Mouse (Mus musculus) heart, adult 9 months (tissue): ENCODE results near the gene Pick1.
A peak's percentile ranks its signal among the peaks of the same experiment; 100 is the strongest.
"Not testable (repeated sequence)": the region's sequence is repeated elsewhere in the genome, so short reads cannot be mapped to it uniquely, and the experiment has no call there.

Experiments
- DNase-seq, 2 experiments: peaks; one replicate each; pipeline ENCODE4 v3.0.0; 2022; ENCODE audit warnings: low spot score in 2 of 2

Gene Pick1

DNA sequence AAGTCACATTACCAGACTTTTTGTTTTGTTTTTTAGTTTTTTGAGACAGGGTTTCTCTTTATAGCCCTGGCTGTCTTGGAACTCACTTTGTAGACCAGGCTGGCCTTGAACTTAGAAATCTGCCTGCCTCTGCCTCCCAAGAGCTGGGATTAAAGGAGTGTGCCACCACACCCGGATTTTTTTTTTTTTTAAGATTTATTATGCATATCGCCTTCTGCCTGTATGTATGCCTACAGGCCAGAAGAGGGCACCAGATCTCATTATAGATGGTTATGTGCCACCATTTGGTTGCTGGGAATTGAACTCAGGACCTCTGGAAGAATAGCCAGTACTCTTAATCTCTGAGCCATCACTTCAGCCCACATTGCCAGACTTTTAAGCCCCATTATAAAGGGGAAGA is 3.2 kb upstream of the Pick1 start:
- not testable (repeated sequence) for DNase-seq

DNA sequence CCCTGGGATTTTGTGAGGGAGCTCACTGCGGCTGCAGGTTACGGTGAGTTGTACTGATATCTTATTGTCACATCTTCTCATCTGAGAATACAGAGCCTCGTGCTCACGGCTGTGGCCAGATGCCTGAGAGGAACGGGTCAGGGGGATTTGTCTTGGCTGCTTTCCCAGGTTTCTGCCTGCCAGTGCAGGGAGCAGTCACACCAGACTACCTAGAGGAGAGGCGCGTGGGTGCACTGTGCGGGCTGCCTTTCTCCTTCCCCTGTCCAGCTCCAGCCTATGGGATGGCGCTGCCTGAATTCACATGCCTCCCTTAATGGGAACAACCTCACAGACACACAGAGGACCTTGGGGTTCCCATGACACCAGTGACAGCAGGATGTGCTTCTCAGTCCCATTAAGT is 6.3 kb downstream of the Pick1 start:
- no peak for DNase-seq

DNA sequence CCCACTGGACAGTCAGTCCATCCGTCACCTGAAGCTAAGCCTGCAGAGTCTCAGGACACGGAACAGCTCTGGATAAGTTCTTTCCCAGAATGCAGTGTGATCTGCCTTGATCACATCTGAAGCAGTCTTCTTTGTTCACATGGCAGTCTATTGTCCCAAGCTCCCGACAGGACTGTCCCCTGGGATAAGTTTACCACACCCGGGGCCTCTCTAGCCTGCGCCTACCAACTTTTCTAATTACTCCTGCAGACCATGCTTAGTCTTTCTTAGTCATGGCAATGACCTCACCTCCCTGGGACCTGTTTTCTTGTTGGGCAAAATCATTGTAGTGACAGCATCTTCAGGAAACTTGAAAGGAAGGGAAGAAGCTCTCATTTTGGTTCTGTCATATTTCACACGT is 9.1 kb downstream of the Pick1 start:
- peak; percentile 36 to 61 for DNase-seq

DNA sequence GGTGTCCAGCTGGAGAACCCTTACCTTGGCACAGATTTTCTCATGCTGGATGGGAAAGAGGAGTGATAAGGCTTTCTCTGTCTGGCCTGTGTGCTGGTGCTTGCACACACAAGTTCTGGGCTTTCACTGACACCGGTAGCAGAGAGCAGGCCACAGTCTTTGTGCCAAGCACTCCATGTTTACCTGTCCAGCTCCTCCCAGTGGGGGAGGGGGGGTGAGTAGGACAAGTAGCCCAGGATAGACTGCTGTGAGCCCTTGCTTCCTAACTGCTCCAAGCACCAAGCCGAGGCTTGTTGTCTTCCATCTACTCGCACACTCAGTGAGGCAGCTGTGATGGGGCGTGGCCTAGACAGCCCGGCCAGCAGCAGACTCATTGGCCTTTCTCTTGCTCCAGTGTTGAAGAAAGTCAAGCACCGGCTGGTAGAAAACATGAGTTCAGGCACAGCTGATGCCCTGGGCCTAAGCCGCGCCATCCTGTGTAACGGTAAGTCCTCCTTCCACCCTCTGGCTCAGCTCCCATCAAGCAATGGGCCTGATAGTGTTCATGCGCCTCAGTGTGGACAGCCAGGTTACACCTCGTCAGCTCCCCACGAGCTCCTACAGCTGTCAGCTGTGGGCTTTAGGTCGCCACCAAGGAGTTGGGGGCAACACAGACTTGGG is 13.7 kb downstream of the Pick1 start:
- DNase-seq, result no peak

DNA sequence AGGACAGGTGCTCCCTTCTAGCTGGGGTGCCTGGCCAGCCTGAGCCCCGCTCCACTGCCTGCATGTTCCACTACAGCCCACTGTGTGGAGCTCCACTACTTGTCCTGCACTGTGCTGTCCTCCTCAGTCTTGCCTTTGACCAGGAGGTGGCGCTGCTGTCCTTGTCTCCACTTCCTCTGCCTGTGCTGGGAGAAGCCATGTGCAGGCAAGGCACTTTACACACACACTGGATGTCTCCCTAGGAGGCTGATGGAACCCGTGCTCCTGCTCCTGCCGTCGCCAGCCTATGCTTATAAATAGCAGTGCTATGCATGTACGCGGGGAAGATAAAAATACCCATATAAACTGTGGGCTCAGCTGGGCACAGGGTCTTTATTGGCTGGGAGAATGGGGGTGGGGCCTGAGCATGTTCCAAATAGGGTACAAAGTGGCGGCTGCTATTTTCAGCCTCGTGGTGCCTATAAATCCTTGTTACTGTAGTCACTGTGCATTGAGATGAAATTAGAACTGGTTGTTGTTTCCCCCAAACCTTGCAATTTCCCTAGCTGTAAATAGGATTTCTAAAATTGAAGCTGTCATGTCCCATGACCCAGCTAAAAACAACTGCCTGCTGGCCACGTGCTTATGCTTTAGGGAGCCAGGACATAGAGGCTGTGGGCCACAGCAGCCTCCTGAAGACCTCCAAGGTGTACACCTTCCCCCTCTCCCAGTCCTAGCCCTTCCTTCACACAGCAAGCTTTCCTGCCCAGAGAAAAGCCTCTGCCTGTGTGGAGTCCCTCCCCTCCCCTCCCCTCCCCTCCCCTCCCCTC is 14.5 kb downstream of the Pick1 start:
- DNase-seq, result peak; percentile 91 to 95

DNA sequence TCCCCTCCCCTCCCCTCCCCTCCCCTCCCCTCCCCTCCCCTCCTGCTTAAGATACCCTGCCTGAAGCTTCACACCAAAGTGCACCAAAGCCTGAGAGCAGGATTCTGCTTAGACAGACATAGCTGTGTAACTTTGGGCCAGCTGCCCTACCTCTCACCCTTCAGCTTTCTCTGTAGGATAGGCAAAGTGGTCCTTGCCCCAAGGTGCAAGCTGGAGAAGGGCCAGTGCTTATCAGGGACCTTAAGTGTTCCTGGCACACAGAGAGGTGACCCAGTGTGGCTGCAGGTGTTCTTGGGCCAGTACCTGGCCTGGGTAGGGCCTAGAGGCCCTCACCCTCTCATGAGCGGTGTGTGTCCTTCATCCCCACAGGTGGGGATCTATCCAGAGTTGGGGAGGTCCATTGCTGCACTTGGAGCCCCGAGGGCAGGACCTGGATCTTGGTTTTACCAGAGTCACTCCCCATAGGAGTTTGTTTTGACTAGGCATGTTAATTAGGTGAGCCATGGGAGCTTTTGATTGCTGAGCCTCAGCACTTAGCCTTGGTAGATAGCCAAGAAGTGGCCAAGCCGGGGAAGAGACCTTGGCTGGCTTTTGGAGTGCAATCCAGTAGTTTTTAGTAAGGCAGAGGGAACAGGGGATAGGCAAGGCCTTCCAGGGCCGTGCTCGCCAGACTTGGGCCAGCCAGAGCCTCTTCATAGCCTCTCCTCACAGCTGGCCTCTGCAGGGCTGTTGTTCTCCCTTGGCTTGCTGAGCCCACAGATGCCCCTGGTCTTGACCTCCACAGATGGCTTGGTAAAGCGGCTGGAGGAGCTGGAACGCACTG is 15.3 kb downstream of the Pick1 start:
- peak; percentile 30 to 38 for DNase-seq

DNA sequence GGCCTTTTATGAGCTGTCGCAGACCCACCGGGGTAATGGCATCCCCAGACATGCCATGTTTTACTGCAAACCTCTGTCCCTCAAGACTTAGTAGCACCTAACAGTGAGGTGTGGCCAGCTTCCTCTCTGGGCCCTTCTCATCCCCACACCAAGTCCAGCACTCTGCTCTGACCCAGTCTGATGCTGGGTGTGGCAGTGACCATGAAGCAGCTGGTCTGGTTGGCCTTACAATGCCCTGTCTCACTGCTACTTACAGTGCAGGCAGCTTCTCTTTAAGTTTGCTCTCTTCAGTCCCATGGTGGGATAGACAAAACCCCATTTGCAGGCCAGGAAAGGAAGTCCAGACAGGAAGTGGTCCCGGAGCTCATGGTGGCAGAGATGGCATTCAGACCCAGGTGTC is 16.3 kb downstream of the Pick1 start:
- no peak for DNase-seq

DNA sequence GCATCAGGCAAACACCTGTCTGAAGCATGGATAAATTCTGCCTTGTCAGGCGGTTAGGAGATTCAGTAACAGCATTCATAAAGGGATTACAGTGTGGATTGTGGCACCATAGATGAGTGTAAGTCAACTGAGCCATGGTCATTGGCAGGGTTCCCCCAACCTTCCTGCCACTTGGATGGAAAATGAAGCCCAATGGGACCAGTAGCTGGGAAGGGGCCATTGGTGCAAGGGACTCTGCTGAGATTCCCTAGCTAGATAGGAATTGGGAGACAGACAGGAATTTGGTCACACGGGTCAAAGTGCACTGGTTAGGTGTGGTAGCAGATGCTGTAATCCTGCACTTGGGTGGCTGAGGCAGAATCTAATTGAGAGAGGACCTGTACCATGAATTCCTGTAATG is 21.3 kb downstream of the Pick1 start:
- DNase-seq, result no peak

DNA sequence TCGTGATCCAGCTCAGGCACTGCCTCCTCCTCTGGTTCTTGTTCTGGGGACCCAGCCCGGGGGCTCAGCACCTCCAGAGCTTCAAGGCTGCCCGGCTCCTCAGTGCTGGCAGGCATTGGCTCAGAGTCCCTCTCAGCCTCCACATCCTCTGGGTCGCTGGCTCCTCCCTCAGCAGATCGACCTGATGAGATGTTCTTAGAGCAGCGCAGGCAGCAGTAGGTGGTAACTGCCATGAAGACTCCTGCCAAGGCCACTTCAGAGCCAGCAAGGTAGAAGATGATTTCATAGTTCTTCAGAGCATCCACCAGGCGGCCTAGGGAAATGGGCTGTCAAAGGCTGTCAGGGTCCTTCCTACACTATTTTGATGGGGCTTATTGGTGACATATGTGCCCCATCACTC is 22.2 kb downstream of the Pick1 start:
- DNase-seq, result no peak

DNA sequence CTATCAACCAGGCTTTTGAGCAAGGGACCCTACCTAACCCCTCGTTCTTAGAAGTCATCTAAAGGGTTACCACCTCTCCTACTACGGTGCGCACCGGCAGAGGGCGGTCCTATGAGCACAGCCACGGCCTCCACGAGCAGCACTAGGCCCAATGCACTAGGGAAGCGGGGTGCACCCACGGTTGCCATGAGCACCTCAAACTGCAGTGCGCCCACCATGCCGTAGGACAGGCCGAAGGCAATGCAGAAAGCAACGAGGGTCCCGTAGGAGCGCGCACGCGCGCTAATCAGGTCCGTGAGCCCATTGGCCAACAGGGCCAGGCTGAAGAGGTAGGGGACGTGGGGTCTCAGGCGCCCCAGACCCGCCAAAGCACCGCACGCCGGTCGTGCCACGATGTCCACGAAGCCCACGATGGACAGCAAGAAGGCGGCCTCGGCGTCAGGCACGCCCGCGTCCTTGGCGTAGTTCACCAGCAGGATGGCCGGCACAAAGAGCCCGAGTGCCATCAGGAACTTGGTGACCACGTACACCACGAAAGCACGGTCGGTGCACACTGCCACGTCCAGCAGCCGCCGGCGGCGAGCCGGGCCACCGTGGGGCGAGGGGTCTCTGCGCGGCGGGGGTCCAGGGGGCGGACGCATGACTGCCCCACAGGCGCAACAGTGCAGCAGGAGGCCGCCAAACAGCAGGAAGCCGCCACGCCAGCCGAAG is 23.0 kb downstream of the Pick1 start:
- DNase-seq, result no peak

DNA sequence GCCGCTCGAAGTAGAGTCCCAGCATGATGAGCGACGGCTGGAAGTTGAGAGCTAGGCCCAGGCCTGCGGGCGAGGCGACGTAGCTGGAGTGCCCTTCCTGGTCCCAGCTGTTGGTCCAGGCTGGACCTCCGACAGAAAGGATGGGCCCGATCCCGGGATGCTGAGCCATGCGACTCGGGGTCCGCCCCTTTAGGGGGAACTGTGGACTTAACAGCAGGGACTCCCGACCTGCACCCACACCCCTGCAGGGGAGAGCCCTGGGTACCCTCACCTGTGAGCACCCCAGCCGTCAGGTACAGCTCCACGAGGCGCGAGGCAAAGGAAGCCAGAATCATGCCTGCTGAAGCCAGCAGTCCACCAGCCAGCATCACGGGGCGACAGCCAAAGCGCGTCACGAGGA is 23.6 kb downstream of the Pick1 start:
- no peak for DNase-seq

DNA sequence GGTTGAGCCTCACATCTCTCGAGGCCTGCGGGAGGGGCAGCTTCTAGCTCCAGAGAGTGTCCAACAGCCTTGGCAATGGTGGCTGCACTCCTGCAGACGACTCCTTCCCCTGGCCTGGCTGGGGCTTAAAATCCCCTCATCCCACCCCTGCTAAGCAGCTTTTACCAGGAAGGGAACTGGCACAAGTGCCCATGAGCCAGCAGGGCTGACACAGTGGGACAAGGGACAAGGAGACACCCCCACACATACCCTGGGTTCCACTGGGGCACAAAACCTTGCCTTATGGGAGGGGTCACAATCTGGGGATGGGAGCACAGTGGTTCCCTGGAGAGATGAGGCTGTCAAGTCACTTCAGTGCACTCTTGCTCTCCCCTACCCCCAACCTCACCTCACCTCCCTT is 25.7 kb downstream of the Pick1 start, which contains the start of gene Slc16a8:
Gene Slc16a8 (minus strand): TSS at position 101 of the 400 bp plus-strand sequence.
- no peak for DNase-seq

DNA sequence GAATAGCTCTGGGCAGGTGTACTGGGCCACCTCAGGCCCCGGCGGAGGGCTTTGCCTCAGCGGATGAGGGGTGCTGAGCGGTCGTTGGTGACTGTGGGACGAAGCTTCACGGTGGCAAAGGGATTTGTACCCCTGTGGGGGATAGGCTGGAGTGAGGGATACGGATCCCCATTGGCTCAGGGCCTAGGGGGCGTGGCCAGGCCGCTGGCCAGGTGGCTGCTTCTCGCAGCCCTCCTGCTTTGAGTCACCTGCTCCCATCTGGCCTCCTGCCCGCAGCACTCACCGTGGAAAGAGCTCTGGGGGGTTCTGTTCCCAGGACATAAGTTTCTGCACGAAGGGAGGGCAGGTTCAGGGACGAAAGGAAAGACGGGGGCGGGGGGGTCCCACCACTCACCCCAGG is 29.5 kb downstream of the Pick1 start:
- DNase-seq, result no peak

DNA sequence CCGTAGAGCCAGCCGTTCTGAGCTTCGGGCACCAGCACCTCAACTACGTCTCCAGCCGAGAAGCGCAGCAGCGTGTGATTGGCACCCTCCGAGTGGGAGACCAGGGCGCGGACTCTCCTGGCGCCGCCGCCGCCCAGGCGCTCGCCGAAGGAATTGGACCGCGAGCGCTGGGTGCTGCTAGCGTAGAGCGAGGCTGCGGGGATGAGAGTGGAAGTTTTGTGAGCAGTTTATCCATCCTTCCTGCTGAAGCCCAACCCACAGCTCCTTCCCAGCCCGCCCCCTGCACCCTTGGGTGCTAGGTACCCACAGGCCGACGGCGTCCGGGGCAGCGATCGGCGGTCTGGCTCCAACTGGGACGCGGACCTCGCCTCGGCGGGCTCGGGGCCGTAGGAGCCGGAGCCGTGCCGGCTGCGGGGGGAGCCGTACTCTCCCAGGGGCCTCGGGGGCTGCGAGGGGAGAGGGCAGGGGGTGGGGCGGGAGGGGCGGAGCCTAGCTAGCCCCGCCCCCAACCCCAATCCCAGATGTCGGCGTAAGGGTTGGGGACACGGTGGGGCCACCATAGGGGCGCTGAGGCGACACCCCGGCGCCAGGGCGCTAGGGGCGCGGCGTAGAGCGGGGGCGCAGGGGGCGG is 32.2 kb downstream of the Pick1 start:
- no peak for DNase-seq

DNA sequence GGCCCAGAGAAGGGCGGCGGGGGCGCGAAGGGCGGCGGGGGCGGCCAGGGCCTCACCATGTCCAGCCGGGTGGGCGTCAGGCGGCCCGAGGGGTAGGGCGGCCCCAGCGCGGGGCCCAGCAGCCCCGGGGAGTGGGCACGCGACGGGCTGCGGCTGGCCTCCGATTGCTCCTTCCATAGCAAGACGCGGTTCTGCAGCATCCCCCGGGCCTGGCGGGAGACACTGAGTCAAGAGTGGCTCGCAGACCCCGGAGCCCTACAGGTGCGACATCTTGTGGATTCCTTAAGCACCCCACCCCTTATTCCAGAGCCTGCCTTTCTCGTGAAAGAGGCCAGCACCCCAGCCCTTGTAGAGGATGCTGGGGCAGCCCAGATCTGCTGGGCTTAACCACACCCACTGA is 32.8 kb downstream of the Pick1 start:
- no peak for DNase-seq

DNA sequence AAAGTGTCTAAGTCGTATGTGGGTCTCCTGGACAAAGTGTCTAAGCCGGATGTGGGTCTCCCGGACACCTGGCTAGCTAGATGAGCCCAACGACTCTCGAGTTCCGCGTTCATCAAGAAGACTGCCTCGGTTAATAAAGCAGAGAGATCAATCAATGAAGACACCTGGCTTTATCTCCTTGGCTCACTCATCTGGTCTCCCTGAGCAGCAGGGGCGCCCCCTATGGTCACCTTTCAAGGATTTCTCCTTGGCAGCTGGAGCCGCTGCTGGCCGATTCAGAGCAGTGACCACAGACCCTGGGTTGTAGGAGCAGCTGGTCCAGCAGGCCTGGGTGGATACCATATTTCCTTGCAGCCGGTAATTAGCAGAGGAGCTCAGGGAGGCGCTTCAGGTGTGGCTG is 33.4 kb downstream of the Pick1 start:
- DNase-seq, result no peak

DNA sequence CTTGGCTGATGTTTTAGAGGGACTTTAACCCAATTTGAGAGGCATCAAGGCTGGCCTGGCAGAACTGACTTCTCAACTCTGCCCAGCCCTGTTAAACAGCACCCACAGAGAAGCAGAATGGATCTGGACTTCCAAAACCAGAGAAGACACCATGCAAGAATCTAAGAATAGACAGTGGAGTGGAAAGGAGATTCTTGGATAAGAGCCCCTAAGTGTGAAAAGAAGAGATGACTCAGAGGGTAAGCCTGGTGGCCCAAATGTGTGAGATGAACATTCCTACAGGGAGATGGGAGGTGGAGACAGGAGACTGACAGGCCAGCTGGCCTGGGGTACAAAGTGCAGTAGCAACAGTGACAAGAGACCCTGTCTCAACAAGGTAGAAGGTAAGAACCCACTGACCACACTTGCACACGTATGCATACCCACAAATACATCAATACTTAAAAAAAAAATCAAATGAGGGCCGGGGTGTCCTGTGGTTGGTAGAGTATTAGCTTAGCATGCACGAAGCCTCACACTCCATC is 33.9 kb downstream of the Pick1 start:
- DNase-seq, result no peak

DNA sequence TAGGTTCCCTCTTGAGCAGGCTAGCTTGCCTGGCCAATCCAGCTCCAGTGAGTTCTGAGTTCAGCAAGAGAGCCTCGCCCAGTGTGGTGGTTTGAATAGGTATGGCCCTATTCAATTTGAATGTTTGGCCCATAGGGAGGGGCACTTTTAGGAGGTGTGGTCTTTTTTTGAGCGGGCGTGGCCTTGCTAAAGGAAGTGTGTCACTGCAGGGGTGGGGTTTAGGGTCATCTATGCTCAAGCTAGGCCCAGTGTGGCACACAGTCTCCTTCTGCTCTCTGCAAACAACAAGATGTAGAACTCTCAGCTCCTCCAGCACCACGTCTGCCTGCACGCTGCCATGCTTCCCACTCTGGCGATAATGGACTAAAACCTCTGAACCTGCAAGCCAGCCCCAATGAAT is 34.8 kb downstream of the Pick1 start:
- no peak for DNase-seq

DNA sequence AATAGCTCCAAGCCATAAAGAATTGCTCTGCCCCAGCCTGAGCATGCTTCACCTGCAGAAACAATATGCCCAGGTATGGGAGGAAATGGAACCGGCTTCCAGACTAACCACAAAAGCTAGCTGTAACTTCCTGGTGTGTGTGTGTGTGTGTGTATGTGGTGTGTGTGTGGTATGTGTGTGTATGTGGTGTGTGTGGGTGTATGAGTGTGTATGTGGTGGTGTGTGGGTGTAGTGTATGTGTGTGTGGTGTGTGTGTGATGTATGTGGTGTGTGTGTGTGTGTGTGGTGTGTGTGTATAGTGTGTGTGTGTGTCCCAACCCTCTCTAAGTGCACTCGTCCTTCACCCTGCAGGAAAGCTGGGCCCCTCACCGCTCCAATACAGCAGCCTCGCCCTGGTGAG is 36.4 kb downstream of the Pick1 start:
- DNase-seq, result no peak

DNA sequence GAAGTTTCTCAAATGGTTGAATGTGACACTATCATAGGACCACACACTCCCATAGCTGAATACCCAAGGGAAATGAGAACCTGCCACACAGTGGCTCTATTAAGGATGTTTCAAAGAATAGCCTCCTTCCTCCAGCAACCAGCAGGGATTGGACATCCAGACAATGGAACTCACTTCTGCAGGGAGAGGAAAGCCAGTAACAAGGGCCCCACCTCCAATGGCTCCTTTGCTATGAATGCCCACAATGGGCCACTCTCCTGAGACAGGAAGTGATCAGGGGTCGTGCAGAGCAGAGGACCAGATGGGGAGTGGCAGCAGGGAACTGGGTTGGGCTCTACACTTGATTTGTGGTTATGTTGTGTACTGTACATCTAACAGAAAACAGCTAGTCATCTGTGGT is 39.5 kb downstream of the Pick1 start:
- no peak for DNase-seq
